Mouse (Mus musculus): Measurements from ENCODE around the gene Mettl26.

DNA sequence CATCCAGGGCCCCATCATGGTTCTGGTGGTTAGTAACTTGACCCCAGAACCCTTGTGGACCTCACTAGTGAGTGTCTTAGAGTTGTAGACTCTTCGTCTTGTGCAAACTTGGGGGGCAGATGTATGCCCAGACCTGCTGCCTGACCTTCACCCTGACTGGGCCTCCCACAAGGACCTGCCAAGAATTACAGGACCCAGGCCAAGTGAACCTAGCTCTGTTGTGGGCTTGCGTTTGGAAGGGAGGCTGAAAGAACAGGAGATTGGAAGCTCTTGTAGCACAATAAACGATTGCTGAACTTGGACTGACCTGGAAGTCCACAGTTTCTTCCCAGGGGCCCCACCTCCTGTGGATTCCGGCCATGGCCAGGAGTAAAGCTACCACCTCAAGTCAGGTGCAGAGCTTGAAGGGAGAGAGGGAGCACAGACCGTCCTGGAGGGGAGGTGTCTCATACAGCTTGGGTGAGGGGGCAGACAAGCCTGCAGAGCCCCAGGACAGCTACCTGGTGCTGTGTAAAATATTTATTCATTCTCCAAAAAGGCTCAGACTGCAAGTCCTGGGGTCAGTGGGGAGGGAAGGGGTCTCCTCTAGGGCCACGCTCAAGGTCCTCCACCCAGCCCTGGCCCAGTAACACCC is 40.8 kb upstream of the Mettl26 start:
- TF ChIP-seq GATA1 (IDR thresholded peaks at IDR 0.05; ENCODE audit: borderline replicate concordance, low read length) (no peak), FLI1 (IDR thresholded peaks at IDR 0.05; ENCODE audit: low read length) (no peak)

All from megakaryocyte, embryonic 14.5 days (primary cell).